Mouse (Mus musculus) layer of hippocampus, postnatal 25 days (tissue): ENCODE measurements around the gene Cd38. TPM values are rescaled to one million over a fixed set of nuclear protein-coding genes. Genes with fewer than 3 reads are reported as not detected.

Source experiments
- DNase-seq, 2 experiments: peaks; one replicate each; pipeline ENCODE4 v3.0.0; 2022; ENCODE audit warnings: mixed read lengths in 2 of 2, low spot score in 1 of 2; ENCODE audit errors: extremely low spot score in 1 of 2
- total RNA-seq, 2 experiments: library from RNA; stranded (reverse); gene quantifications; 2 replicates each; pipeline ENCODE4 v1.2.3; 2021

Gene Cd38
- total RNA-seq, 2 experiments from 2014 or later = 7.6 to 9.6 TPM

GRCm38 (mm10) chr5:43923933-43924332, 55.6 kb downstream of the Cd38 start:
- DNase-seq = peak; percentile 53 to 81

DNA sequence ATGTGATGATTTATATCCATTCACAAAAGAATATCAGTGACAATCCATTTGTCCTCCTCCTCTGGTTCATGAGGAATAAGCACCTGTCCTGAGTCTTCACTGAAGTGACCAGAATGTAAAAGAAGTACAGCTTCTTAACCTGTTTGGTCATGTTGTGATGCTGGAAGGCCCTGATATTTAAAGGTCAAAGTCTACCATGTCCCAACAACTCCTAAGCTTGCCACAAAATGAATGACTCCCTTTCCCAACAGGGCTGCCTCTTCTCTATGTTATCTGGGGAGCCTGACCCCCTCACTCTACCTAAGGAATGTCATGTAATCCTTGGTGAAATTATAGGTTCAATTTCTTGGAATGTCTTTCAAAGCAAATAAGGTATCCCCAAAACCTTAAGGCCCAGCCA, 59.4 kb downstream of the Cd38 start:
- no peak for DNase-seq

DNA sequence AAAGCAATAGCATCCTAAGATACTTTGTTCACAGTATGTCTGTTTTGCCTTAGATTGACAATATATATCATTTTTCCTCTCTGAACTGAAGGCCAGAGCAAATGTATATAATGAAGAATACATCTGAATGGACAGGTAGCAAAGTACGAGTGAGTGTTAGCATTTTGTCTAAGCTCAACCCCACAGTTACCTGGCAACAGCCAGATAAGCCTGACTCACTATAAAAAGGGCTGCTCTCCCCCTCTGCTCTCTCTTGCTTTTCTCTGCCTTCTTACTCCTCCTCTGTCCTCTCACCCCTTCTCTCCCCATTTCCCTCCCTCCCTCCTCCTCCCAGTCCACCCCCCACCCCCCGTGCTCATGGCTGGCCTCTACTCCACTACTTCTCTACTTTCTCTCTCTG, 64.9 kb downstream of the Cd38 start:
- no peak for DNase-seq

GRCm38 (mm10) chr5:43947330-43947977, 79.1 kb downstream of the Cd38 start:
- no peak for DNase-seq

GRCm38 (mm10) chr5:43948111-43948743, 79.9 kb downstream of the Cd38 start:
- DNase-seq = no peak

GRCm38 (mm10) chr5:43948748-43949275, 80.5 kb downstream of the Cd38 start:
- no peak for DNase-seq

- DNase-seq = no peak
Measured at GRCm38 (mm10) chr5:43953241-43953640, 84.9 kb downstream of the Cd38 start.

- no peak for DNase-seq
Measured at GRCm38 (mm10) chr5:43959884-43960440, 91.6 kb downstream of the Cd38 start.

DNA sequence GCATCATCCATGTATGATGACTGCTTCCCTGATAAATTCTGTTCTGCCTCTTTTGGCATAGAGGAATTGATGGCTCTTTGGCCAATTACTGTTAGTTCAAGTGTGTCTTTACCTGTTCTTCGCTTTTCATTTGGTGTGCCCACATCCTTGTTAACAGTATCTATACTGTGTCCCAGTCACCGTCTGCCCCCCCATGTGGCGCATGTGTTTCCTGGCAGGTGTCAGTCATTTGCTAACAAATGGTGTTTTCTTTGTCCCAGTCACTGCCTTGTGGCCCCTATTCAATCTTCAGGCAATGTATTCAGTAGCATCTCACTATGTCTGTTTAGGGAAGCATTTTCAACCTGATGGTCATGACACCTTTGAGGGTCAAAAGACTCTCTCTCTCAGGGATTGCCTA, 92.7 kb downstream of the Cd38 start:
- no peak for DNase-seq

Other genes with a start within 250 kb of the Cd38 start
- gene Cc2d2a, start 206.2 kb upstream of the Cd38 start, total RNA-seq = 10 to 100 TPM; 15.2 to 18.8 TPM
- not detected for gene Bst1, start 49.7 kb upstream of the Cd38 start, total RNA-seq
- gene Fbxl5, start 46.9 kb upstream of the Cd38 start, total RNA-seq = 10 to 100 TPM; 86.7 to 94.9 TPM
- gene Gm7879, start 44.6 kb downstream of the Cd38 start, total RNA-seq = 10 to 100 TPM; 12.3 TPM
- gene Fgfbp1, start 113.2 kb downstream of the Cd38 start, total RNA-seq = under 1 TPM; 0.39 to 0.54 TPM
- 10 to 100 TPM; 22.3 to 27.0 TPM for gene Prom1, start 233.5 kb downstream of the Cd38 start, total RNA-seq